Mouse (Mus musculus): ENCODE measurements around the gene Olfr649.

Gene Olfr649

DNA sequence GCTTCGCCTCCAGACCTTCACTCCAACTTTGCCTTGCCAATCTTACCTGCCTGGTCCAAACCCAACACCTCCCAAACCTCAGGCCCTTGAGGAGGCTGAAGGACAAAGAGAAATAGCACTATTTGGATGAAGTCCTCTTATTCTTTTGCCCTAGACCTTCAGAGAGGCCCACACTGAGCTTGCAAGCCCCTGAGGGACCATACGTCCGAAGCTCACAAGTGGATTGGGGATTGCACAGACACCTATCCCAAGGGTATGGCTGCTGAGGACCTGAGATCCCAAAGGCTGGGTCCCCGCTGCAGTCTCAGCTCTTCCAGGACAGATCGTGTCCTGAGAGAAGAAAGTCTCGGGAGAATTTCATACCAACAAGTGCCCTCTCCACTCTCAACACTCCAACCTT, at the start of gene Olfr649:
Olfr649 (minus strand) TSS at position 101 of the 400 bp plus-strand sequence.
- DNase-seq (ENCODE audit: low spot score), result no peak

DNA sequence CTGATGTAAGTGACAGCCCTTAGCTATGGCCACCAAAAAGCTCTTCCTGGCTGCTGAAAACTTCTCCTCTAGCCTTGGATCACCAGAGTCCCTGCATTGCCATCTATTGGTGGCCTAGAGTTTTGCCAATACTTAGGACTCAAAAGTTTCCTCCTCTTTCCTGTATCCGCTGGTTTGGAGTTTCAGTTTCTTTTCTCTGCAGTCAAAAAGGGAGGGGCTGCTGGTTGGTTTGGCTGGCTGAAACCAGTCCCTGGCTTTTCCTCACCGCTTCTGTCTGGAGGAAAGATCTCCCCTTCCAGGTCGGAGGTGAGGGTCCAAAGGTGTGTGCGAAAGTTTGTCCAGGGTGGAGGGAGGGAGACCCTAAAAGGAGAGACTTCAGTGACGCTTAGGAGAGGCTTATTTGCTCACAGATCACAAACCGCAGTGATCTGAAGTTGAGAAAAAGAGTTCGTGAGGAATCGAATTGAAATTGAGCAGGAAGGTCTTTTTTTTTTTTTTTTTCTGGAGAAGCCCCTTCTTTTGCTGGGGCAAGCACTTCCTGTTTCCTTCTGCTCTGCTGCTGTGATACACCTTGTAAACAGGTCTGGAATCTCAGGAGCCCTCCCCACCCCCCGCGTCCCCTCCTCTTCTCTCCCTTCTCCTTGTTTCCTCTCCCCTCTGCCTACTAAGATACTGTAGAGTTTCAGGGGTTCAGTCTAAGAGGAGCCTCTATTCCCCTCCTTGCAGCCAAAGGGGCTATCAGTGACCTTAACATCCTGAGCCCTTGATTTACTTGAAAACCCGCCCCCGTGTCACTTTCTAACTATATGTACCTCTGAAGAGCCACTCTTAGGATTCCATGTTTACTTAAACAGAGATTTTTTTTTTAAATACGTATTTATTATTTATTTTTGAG, 48.7 kb upstream of the Olfr649 start, which contains the start of gene Trim34a:
Trim34a (plus strand) TSS at position 171 of the 895 bp plus-strand sequence.
- peak; percentile 39 for DNase-seq (ENCODE audit: low spot score)

DNA sequence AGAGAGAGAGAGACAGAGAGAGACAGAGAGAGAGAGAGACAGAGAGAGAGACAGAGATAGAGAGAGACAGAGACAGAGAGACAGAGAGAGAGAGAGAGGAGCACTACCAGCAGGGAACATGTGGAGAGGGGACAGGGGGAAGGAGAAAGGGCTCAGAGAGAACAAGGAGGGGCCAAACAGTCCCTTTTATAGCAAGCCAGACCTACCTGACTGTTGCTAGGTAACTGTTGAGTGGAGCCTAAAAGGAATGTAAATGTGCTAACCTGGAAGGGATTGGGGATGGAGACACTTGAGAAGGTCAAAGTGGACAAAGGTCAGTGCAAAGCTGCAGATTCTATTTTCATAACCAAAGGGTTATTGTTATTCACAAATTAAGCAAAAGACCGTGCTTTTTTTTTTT, 47.8 kb upstream of the Olfr649 start:
- no peak for DNase-seq (ENCODE audit: low spot score)

DNA sequence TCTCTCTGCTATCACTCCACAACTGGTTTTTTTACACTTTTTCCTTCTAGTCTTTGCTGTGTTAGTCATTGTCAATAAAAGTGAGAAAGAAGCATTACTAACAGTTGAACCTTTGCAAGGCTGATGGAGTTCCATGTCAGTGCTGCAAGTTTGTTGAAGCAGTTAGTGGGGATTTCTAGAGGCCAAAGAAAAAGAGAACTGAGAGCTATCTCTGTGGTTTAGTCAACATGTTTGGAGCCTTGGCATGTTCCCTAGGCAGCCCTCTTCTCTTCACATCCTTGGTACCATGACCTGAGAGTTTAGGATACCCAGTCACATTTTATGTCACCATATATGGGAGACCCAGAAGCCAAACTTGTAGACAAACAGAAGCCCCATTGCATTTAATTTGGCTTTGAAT, 45.1 kb upstream of the Olfr649 start:
- no peak for DNase-seq (ENCODE audit: low spot score)

DNA sequence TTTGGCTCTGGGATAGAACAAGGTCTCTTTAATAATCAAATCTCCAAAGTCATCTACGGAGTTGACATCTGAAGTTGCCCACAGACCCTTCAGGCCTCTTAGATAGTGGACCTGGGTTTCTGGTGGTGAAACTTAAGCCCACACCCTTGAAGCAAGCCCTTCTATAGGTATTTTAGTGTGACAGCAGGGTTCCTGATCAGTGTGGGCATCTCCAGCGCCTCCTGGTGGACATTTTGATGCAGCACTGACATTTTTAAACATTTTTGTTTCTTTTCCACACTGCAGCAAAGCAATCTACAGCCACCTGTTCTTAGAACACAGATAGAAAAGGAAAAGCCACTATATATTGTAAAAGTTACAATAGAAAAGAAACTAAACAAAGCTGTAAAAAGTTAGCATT, 35.4 kb upstream of the Olfr649 start:
- DNase-seq (ENCODE audit: low spot score), result no peak

DNA sequence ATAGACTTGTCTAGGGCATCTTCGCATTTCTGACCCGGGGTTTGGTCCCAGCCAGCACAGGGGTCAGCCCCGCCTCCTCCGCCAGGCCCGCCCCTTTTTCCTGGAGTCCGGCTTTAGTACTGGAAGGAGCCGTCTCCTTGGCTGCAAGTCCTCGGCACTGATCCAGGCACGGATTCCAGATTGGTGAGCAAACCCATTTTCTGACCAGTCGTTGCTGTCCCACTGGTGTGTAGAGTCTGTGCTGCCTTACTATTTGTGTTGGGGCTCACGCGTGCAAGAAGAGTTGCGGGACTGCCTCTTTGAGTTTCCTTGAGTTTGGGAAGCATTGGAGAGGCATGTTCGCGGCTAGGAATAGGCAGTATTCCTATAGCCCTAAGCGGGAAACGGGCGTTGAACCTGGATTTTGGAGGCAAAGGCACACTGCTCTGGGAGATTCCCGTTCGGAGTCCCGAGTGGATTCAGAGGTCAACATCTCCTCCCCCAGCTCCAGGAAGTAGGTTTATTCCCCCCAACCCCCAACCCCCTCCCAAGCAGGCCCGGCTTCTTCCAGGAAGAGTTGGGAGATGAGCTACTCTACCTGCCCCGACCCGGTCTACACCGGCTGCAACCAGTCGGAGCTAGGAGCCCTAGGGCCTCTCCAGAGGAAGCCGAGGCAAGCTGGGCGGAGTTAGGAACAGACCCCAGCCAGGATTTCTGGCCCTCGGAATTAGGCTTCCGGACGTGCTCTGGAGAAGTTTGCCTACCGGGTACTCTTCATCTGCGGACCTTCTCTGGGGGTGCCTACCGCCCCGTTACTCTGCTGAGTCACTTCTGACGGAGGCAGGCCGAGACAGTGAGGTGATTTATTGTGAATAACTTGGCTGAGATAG, 23.1 kb upstream of the Olfr649 start, which contains the start of gene Trim6:
Trim6 (plus strand) TSS at position 93 of the 869 bp plus-strand sequence.
- DNase-seq (ENCODE audit: low spot score), result peak; percentile 71

DNA sequence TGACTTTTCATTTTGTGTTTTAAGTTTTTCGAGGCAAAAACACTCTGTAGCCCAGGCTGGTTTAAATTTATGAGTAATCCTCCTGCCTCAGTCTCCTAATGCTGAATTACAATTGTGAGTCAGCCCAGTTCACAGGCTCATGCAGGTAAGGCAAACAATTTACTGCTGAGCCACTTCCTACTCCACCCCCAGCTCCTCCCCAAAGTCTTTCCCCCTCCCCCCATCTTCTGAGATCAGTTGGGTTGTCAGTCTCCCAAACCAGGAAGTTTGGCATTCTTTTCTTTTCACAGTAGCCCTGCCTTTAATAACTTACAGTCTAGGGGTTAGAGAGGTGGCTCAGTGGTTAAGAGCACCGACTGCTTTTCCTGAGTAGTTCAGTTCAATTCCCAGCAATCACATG, 22.1 kb upstream of the Olfr649 start:
- no peak for DNase-seq (ENCODE audit: low spot score)

DNA sequence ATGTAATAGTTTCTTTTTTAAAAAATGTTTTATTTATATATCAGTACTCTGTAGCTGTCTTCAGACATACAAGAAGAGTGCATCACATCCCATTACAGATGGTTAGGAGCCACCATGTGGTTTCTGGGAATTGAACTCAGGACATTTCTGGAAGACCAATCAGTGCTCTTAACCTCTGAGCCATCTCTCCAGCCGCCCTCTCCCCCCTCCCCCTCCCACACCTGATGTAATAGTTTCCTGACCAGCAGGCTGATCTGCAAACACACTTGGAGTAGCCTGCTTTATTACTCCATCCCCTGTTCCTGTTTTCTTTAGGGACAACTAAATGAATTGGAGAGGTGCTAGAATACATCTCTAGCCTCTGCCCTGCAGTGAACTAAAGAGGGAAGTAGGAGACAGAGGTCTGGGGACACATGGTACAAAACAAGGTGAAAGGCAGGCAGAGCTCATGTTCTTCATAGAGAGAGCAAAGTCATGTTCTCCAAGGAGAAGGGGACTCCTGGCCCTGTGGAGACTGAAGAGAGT, 20.3 kb upstream of the Olfr649 start:
- no peak for DNase-seq (ENCODE audit: low spot score)

DNA sequence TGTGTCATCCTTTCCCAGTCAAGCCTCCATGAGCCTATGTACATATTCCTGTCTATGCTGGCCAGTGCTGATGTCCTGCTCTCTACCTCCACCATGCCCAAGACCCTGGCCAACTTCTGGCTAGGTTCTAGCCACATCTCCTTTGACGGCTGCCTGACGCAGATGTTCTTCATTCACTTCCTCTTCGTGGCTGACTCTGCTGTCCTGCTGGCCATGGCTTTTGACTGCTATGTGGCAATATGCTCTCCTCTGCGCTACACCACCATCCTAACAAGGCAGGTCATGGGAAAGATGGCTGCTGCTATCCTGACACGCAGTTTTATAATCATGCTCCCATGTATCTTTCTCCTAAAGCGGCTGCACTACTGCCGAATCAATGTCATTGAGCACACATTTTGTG, 10.4 kb upstream of the Olfr649 start:
- no peak for DNase-seq (ENCODE audit: low spot score)

DNA sequence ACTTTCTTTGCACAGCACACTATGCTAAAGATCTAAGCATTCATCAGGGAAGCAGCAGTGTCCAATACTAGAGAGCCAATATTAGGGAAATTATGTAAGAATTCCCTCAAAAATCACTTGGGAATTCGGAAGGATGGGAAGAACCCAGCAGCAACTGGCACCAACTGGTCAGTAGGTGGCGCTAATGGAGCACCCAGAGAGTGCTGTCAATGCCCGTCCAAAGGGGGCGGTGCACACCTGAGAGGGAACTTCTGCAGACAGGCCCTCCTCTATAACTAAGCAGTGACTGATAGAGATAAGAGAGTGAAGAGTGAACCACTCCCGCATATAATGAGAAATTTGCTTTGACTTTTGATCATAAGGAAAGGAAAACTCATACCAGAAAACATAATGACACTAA, 4.0 kb upstream of the Olfr649 start:
- peak; percentile 12 for DNase-seq (ENCODE audit: low spot score)

DNA sequence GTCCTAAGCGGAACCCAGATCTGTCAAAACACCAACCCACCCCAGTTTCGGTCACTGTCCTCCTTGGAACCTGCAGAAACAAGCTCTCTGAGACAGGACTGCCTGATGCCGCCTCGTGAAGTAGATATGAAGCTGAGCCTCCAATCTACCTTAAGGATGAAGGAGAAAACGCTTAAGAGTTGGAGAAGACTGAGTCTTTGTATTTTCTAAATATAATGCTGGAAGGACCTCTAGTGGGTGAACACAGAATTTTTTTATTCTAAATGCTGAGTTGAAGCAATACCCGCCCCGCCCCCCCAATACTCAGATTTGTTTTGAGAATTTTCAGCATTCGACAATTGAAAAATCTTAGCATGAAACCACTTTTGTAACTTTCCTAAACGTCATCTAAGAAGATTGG, 4.5 kb downstream of the Olfr649 start:
- DNase-seq (ENCODE audit: low spot score), result no peak

DNA sequence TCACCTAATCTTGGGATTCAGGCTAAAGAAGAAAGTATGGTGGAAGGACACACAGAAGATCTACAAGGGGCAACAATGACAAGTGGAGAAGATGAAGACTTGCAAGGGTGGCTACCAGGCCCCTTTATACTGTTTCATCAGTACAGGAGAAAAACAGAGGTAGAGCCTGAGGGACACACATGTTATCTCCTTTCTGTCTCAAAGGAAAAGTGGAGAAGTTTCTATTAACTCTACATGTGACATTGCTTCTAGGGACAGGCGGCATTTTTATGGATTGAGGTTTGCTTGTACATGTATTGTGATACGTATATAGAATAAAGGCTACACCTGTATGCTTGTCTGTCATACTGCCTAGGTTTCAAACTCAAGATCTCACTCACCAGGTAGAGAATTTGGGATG, 12.5 kb downstream of the Olfr649 start, which contains the start of gene Olfr648:
Olfr648 (minus strand) TSS at position 101 of the 400 bp plus-strand sequence.
- no peak for DNase-seq (ENCODE audit: low spot score)

DNA sequence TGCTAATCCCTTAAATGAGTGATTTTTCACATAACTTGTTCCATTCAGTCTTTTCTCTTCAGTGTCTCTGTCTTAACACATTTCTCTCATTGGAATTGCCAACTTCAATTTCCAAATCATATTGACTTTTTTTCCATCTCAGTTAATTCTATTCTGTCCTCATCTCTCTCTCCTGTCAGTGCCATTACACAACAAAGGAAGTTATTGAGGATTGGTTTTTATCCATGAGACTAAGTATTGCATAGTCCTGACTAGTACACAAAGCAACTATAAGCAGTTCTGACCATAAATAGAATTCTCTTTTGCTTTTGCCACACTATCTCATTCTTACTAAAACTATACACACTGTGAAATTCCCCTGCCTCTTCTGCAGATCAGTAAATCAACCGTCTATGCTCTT, 16.7 kb downstream of the Olfr649 start:
- no peak for DNase-seq (ENCODE audit: low spot score)

DNA sequence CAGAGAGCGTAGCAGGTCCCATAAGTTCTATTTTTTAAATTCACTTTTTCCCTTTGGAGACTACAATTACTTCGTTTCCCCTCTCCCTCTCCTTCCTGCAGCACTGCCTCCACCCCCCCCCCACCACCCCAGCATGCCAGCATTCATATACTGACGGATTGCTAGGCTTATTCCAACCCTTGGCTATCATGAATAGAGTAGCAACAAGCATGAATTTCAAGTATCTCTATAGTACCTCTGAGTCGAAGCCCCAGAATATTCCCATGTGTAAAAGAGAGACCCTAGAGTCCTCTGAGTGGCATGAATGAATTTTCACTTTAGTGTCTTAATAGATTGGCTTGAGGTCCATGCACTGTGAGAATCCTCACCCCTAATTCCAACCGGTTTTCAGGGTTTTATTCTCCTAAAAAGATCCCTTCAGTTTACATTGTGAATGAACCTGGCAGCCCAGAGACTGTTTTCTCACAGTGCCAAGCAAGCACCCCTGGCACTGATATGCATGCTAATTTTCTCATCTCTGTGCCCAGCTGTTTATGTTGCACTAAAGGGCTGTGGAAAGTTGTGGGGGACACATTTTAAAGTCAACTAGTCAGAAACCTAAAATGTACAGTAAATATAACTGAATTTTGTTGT, 17.2 kb downstream of the Olfr649 start:
- DNase-seq (ENCODE audit: low spot score), result no peak

DNA sequence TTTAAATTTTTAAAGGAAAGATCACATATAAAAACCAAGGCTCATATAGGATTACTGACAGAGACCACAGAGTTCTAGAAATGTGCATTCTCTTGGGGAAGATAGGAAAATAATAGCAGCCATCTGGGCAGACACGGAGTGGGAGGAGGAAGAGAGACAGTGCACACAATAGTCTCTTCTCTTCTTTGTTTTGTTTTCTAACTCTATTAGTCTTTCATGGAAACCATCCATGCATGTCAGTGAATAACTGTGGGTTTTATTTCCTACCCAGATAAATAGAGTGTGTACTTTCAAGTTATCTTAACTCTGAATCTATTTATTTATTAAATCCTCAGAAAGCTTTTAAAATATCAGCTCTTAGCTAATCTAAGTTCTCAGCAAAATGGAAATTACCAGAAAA, 20.7 kb downstream of the Olfr649 start:
- no peak for DNase-seq (ENCODE audit: low spot score)

DNA sequence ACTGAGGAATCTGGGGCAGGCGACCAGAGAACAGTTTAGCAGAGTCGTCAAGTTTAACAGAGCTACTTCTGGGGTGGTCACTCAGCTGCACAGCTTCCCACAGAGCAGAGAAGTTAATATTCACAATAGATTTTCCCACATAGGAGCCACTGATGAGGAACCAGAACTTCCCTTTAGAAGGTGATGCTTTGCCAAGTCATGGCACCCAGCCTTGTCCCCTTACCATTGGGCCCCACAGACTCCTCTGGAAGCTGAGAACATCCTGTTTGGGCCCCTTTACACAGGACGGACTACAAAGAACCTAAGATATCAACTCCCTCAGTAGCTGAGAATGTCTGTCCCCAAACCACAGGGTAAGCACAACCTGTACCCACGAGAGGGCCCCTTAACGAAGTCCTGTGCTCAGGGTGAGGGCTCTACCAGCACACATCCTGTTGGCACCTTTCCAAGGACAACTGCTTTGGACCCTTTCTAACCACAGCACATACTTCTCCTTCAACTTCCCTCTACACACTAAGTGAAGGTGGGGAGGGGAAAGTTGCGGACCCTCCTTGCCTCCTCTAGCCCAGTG, 26.1 kb downstream of the Olfr649 start:
- no peak for DNase-seq (ENCODE audit: low spot score)

DNA sequence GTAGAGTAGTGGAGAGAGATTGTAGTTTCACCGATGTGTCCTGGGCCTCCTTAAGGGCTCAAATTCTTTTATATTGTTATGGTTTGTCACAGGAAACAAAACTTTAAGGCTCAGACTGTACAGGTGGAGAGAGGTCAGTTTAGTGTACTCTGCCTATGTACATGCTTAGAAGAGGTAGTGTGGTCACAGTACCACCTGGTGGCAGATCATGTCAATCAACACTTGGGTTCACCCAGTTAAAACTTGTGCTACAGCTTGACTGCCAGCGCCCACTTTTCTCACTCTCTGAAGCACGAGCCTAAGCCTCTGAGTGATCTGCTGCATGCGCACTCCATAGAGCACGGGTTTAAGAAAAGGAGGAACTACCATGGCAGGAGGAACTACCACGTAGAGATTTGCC, 28.7 kb downstream of the Olfr649 start:
- DNase-seq (ENCODE audit: low spot score), result no peak

DNA sequence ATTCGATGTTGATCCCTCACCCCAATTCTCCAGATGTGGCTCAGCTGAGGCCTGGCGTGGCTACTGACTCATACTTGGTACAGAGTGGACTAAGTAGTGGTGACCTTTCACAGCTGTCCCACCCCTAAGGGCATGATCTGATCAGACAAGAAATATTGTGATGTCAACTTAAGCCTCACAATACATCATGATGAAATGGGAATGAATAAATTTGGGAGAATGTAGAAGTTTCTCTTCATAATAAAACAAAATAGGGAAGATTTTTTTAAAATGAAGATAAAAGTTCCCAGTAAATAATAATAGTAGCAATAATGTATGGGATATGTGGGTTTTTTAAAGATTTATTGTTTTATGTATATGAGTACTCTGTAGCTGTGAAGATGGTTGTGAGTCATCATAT, 45.3 kb downstream of the Olfr649 start, which contains the start of gene Ubqlnl:
Ubqlnl (minus strand) TSS at position 101 of the 400 bp plus-strand sequence.
- DNase-seq (ENCODE audit: low spot score), result no peak

DNA sequence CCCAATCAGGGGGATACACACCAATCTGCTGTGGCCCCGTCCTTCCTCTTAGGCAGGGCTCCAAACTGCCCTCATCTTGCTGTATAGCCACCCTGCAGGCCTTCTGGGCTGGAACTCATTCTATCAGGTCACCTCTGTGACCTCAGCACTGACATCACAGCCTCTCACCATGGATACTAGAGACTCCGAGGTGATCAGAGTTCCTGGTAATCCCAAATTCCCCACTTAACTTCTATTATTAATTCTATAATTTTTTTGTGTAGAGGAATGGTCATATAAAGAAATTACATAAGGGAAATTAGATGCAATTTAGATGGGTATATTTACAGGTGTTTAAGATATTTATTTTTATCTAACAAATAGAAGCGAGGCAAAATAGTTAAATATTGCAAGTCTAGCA, 52.6 kb downstream of the Olfr649 start, which contains the start of gene Ubqln3:
Ubqln3 (minus strand) TSS at position 101 of the 400 bp plus-strand sequence.
- DNase-seq (ENCODE audit: low spot score), result no peak
